Mouse (Mus musculus): ENCODE measurements at regions not wholly inside any gene's neighbourhood (a gene's known extent, or its start where the extent isn't known, plus 50 kb on each side); places are given as distances from the start of the nearest gene placed in this dataset.

DNA sequence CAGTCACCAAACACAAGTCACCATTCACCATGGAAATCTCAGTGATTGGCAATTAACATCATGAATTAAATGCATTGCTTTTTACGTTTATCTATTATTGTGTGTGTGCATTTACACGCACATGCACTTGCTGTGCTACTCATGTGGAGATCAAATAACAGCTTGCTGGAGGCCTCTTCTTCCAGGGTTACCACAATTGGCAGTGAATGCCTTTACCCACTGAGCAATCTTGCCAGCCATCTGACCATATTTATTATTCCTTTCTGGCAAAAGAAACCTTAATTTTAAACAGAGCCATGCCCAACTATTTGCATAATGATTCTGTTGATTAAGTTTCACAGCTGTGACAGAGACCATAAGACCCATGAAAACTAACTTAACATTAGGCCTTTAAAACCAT is 494.5 kb upstream of the 4930412O13Rik start:
- Histone ChIP-seq H3K4me1 (replicated peaks; ENCODE audit: control insufficient read depth, insufficient read depth) (no peaks in the 10 kb centered on the region), H3K9ac (ENCODE audit: low read length) (no peak overlapping the region), H3K4me2 (replicated peaks; ENCODE audit: low read depth) (no peak overlapping the region), H3K27me3 (ENCODE audit: control insufficient read depth, insufficient read depth, low read length) (no peaks in the 10 kb centered on the region), H3K4me3 (ENCODE audit: low read depth, low read length) (no peak overlapping the region), H3K9me3 (ENCODE audit: control insufficient read depth, low read length) (no peaks in the 10 kb centered on the region), H3K27ac (replicated peaks) (no peak overlapping the region), H3K36me3 (ENCODE audit: control insufficient read depth, insufficient read depth, low read length) (no peaks in the 10 kb centered on the region)
- WGBS: 71% methylated on average over 2 of the region's 2 CpGs
- ATAC-seq (ENCODE audit: low FRiP score, low TSS enrichment) (no peak), DNase-seq (ENCODE audit: low spot score) (no peak)
- TF ChIP-seq EP300 (optimal IDR thresholded peaks at IDR 0.05) (no peak), CTCF (IDR thresholded peaks at IDR 0.05; ENCODE audit: low read depth) (no peak)

DNA sequence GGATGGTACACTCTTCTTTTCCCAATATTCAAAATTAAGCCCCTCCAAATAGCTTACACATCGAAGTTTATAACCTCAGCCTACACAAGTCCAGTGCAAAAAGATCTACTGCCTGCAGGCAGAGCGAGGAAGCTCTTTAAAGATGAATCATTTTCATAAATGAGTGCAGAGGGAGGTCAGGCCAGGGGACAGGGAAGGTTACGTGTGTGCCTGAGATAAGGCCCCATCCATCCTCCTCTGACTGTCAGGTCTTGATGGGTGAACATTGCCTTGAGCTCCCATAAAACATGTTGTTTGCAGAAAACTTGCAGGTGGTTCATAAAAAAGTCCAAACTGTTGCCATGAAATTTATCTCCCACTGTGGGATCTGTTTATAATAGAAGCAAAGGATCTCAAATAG is 493.0 kb upstream of the 4930412O13Rik start:
- Histone ChIP-seq H3K36me3 (ENCODE audit: control insufficient read depth, insufficient read depth, low read length) (no peaks in the 10 kb centered on the region), H3K9me3 (ENCODE audit: control insufficient read depth, low read length) (no peaks in the 10 kb centered on the region), H3K27ac (replicated peaks) (no peak overlapping the region), H3K27me3 (ENCODE audit: control insufficient read depth, insufficient read depth, low read length) (no peaks in the 10 kb centered on the region), H3K9ac (ENCODE audit: low read length) (no peak overlapping the region), H3K4me1 (replicated peaks; ENCODE audit: control insufficient read depth, insufficient read depth) (no peaks in the 10 kb centered on the region), H3K4me2 (replicated peaks; ENCODE audit: low read depth) (no peak overlapping the region), H3K4me3 (ENCODE audit: low read depth, low read length) (no peak overlapping the region)
- 39% methylated on average over 3 of the region's 3 CpGs for WGBS
- ATAC-seq (ENCODE audit: low FRiP score, low TSS enrichment) (no peak), DNase-seq (ENCODE audit: low spot score) (no peak)
- TF ChIP-seq EP300 (optimal IDR thresholded peaks at IDR 0.05): no peak
- TF ChIP-seq CTCF (IDR thresholded peaks at IDR 0.05; ENCODE audit: low read depth): no peak

- H3K27ac ChIP-seq (replicated peaks): no peak overlapping the region
- no peak overlapping the region for H3K9ac ChIP-seq (ENCODE audit: low read length)
- no peak for ATAC-seq (ENCODE audit: low FRiP score, low TSS enrichment)
- no peaks in the 10 kb centered on the region for H3K36me3 ChIP-seq (ENCODE audit: control insufficient read depth, insufficient read depth, low read length)
- no peak overlapping the region for H3K4me3 ChIP-seq (ENCODE audit: low read depth, low read length)
- TF ChIP-seq EP300 (optimal IDR thresholded peaks at IDR 0.05): no peak
- TF ChIP-seq CTCF (IDR thresholded peaks at IDR 0.05; ENCODE audit: low read depth): no peak
- H3K4me1 ChIP-seq (replicated peaks; ENCODE audit: control insufficient read depth, insufficient read depth): no peaks in the 10 kb centered on the region
- H3K4me2 ChIP-seq (replicated peaks; ENCODE audit: low read depth): no peak overlapping the region
- no peaks in the 10 kb centered on the region for H3K9me3 ChIP-seq (ENCODE audit: control insufficient read depth, low read length)
- 58% methylated on average over 9 of the region's 9 CpGs for WGBS
- DNase-seq (ENCODE audit: low spot score): no peak
- no peaks in the 10 kb centered on the region for H3K27me3 ChIP-seq (ENCODE audit: control insufficient read depth, insufficient read depth, low read length)
These were observed 485.6 kb upstream of the 4930412O13Rik start for GRCm38 (mm10) chr2:9395379-9395999.

- no peaks in the 10 kb centered on the region for H3K27me3 ChIP-seq (ENCODE audit: control insufficient read depth, insufficient read depth, low read length)
- WGBS: 67% methylated on average over 7 of the region's 7 CpGs
- TF ChIP-seq CTCF (IDR thresholded peaks at IDR 0.05; ENCODE audit: low read depth): no peak
- TF ChIP-seq EP300 (optimal IDR thresholded peaks at IDR 0.05): no peak
- no peak for ATAC-seq (ENCODE audit: low FRiP score, low TSS enrichment)
- no peak for DNase-seq (ENCODE audit: low spot score)
- no peak overlapping the region for H3K27ac ChIP-seq (replicated peaks)
- no peak overlapping the region for H3K4me2 ChIP-seq (replicated peaks; ENCODE audit: low read depth)
- H3K9ac ChIP-seq (ENCODE audit: low read length): no peak overlapping the region
- no peaks in the 10 kb centered on the region for H3K9me3 ChIP-seq (ENCODE audit: control insufficient read depth, low read length)
- H3K4me3 ChIP-seq (ENCODE audit: low read depth, low read length): no peak overlapping the region
- no peaks in the 10 kb centered on the region for H3K36me3 ChIP-seq (ENCODE audit: control insufficient read depth, insufficient read depth, low read length)
- no peaks in the 10 kb centered on the region for H3K4me1 ChIP-seq (replicated peaks; ENCODE audit: control insufficient read depth, insufficient read depth)
These were observed 479.6 kb upstream of the 4930412O13Rik start for GRCm38 (mm10) chr2:9401461-9401860.

- no peak for ATAC-seq (ENCODE audit: low FRiP score, low TSS enrichment)
- TF ChIP-seq EP300 (optimal IDR thresholded peaks at IDR 0.05): no peak
- no peak for TF ChIP-seq CTCF (IDR thresholded peaks at IDR 0.05; ENCODE audit: low read depth)
- WGBS: 75% methylated on average over 2 of the region's 2 CpGs
These were observed 478.8 kb upstream of the 4930412O13Rik start for GRCm38 (mm10) chr2:9402281-9402680.

GRCm38 (mm10) chr2:9409075-9409474 is 472.0 kb upstream of the 4930412O13Rik start:
- Histone ChIP-seq H3K9ac (ENCODE audit: low read length) (no peak overlapping the region), H3K4me2 (replicated peaks; ENCODE audit: low read depth) (no peak overlapping the region), H3K4me1 (replicated peaks; ENCODE audit: control insufficient read depth, insufficient read depth) (no peaks in the 10 kb centered on the region), H3K9me3 (ENCODE audit: control insufficient read depth, low read length) (no peaks in the 10 kb centered on the region), H3K27me3 (ENCODE audit: control insufficient read depth, insufficient read depth, low read length) (no peaks in the 10 kb centered on the region), H3K4me3 (ENCODE audit: low read depth, low read length) (no peak overlapping the region), H3K36me3 (ENCODE audit: control insufficient read depth, insufficient read depth, low read length) (no peaks in the 10 kb centered on the region), H3K27ac (replicated peaks) (no peak overlapping the region)
- 39% methylated on average over 7 of the region's 7 CpGs for WGBS
- ATAC-seq (ENCODE audit: low FRiP score, low TSS enrichment): no peak
- DNase-seq (ENCODE audit: low spot score): no peak
- TF ChIP-seq EP300 (optimal IDR thresholded peaks at IDR 0.05) (no peak), CTCF (IDR thresholded peaks at IDR 0.05; ENCODE audit: low read depth) (no peak)

More at GRCm38 (mm10) chr2:9402281-9402680, 478.8 kb upstream of the 4930412O13Rik start:
- Histone ChIP-seq H3K27me3 (ENCODE audit: control insufficient read depth, insufficient read depth, low read length) (no peaks in the 10 kb centered on the region), H3K4me2 (replicated peaks; ENCODE audit: low read depth) (no peak overlapping the region), H3K27ac (replicated peaks) (no peak overlapping the region), H3K36me3 (ENCODE audit: control insufficient read depth, insufficient read depth, low read length) (no peaks in the 10 kb centered on the region), H3K9me3 (ENCODE audit: control insufficient read depth, low read length) (no peaks in the 10 kb centered on the region), H3K9ac (ENCODE audit: low read length) (no peak overlapping the region), H3K4me1 (replicated peaks; ENCODE audit: control insufficient read depth, insufficient read depth) (no peaks in the 10 kb centered on the region), H3K4me3 (ENCODE audit: low read depth, low read length) (no peak overlapping the region)
- DNase-seq (ENCODE audit: low spot score): no peak

Data from stomach, postnatal 0 days (tissue).